Mouse (Mus musculus) small intestine, adult 2 months (tissue): ENCODE measurements at regions not wholly inside any gene's neighbourhood (a gene's known extent, or its start where the extent isn't known, plus 50 kb on each side); places are given as distances from the start of the nearest gene placed in this dataset.

Experiments
- H3K27ac ChIP-seq: fragments of 200-500 bp; 2 replicates; pipeline ENCODE4 v1.5.1; 2012; ENCODE audit warnings: low read depth, low read length, control low read depth, inconsistent platforms; ENCODE audit not compliant: insufficient read depth
- H3K27me3 ChIP-seq: fragments of 200-500 bp; 2 replicates; pipeline ENCODE4 v1.6.1; 2012; ENCODE audit warnings: mild to moderate bottlenecking, moderate library complexity, low read length, inconsistent platforms; ENCODE audit not compliant: control insufficient read depth, insufficient read depth
- H3K36me3 ChIP-seq: fragments of 200-500 bp; 2 replicates; pipeline ENCODE4 v1.6.1; 2012; ENCODE audit warnings: mild to moderate bottlenecking, low read length, control low read depth, inconsistent platforms; ENCODE audit not compliant: control insufficient read depth, insufficient read depth
- H3K4me1 ChIP-seq: fragments of 200-500 bp; 2 replicates; pipeline ENCODE4 v1.6.1; 2012; ENCODE audit warnings: low read length, inconsistent platforms, mixed read lengths; ENCODE audit not compliant: control insufficient read depth, insufficient read depth, insufficient read length
- H3K4me3 ChIP-seq: fragments of 200-500 bp; 2 replicates; pipeline ENCODE4 v1.5.1; 2012; ENCODE audit warnings: low read depth, mild to moderate bottlenecking, control low read depth, inconsistent platforms, low read length, moderate library complexity
- CTCF ChIP-seq: fragments of 200-500 bp; IDR thresholded peaks from 2 replicates; pipeline ENCODE4 v1.5.1; 2012; ENCODE audit warnings: low read depth, mild to moderate bottlenecking, control low read depth, inconsistent platforms, low read length, moderate library complexity, mixed read lengths; ENCODE audit not compliant: insufficient replicate concordance, insufficient read length; ENCODE audit errors: extremely low read depth
- POLR2A ChIP-seq: fragments of 200-500 bp; IDR thresholded peaks from 2 replicates; pipeline ENCODE4 v1.6.1; 2012; ENCODE audit warnings: low read depth, mild to moderate bottlenecking, control low read depth, inconsistent platforms, low read length, moderate library complexity
- WGBS: fragments of 180-500 bp; shearing (Covaris S2); methylation state at CpG from one replicate; pipeline ENCODE4 v1.1.7; 2018; 5-methylcytosine and 5-hydroxymethylcytosine counted together

- Histone ChIP-seq H3K36me3 (no peaks in the 10 kb centered on the region), H3K4me3 (no peak overlapping the region), H3K4me1 (0 out of 2 replicates have a peak, but pooled peaks cover 1% of the 10 kb centered on the region), H3K27ac (no peak overlapping the region), H3K27me3 (no peaks in the 10 kb centered on the region)
- TF ChIP-seq CTCF (no peak), POLR2A (no peak)
- WGBS = 89% methylated on average over 4 of the region's 4 CpGs
Observed at GRCm38 (mm10) chr13:59909400-59909799, 86.5 kb upstream of the Tut7 start.

DNA sequence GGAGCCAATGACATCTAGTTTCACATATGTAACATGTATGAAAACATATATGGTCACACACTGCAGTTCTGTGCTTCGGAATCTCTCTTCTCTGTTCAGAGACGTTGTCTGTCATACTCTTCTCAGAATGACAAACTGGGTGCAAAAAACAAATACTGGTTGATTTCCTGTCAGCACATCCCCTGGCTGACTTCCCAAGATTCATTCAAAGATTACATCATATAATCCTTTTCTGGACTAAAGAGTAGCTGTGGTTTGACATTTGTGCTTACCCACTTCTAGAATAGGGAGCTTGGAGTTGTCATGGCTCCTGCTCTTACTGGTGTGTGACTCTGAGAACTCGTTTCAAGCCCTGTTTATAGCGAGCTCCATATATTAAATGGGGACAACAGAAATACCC is 85.8 kb upstream of the Tut7 start:
- no peaks in the 10 kb centered on the region for H3K36me3 ChIP-seq
- TF ChIP-seq CTCF (no peak), POLR2A (no peak)
- no peaks in the 10 kb centered on the region for H3K27me3 ChIP-seq
- no peak overlapping the region for H3K27ac ChIP-seq
- WGBS = 83% methylated on average over 4 of the region's 4 CpGs
- H3K4me3 ChIP-seq = no peak overlapping the region
- H3K4me1 ChIP-seq = 0 out of 2 replicates have a peak, but pooled peaks cover 2% of the 10 kb centered on the region

- no peak for TF ChIP-seq CTCF
- no peak for TF ChIP-seq POLR2A
- no peak overlapping the region for H3K4me3 ChIP-seq
- H3K4me1 ChIP-seq = 0 out of 2 replicates have a peak, but pooled peaks cover 2% of the 10 kb centered on the region
- H3K27ac ChIP-seq = no peak overlapping the region
- no peaks in the 10 kb centered on the region for H3K36me3 ChIP-seq
- 81% methylated on average over 3 of the region's 3 CpGs for WGBS
- H3K27me3 ChIP-seq = no peaks in the 10 kb centered on the region
Observed at GRCm38 (mm10) chr13:59905488-59905887, 82.5 kb upstream of the Tut7 start.

- no peak overlapping the region for H3K27ac ChIP-seq
- TF ChIP-seq POLR2A = no peak
- no peak for TF ChIP-seq CTCF
Observed at GRCm38 (mm10) chr13:59904415-59904814, 81.5 kb upstream of the Tut7 start.

GRCm38 (mm10) chr13:59899521-59899920 is 76.6 kb upstream of the Tut7 start:
- Histone ChIP-seq H3K27ac (no peak overlapping the region), H3K4me3 (no peak overlapping the region), H3K4me1 (0 out of 2 replicates have a peak, but pooled peaks cover 2% of the 10 kb centered on the region), H3K27me3 (no peaks in the 10 kb centered on the region), H3K36me3 (no peaks in the 10 kb centered on the region)
- TF ChIP-seq POLR2A = no peak
- no peak for TF ChIP-seq CTCF
- 85% methylated on average over 7 of the region's 7 CpGs for WGBS

More at GRCm38 (mm10) chr13:59904415-59904814, 81.5 kb upstream of the Tut7 start:
- H3K36me3 ChIP-seq = no peaks in the 10 kb centered on the region
- H3K27me3 ChIP-seq = no peaks in the 10 kb centered on the region
- H3K4me1 ChIP-seq = 0 out of 2 replicates have a peak, but pooled peaks cover 2% of the 10 kb centered on the region
- H3K4me3 ChIP-seq = no peak overlapping the region
- 25% methylated on average over 1 of the region's 1 CpGs for WGBS

DNA sequence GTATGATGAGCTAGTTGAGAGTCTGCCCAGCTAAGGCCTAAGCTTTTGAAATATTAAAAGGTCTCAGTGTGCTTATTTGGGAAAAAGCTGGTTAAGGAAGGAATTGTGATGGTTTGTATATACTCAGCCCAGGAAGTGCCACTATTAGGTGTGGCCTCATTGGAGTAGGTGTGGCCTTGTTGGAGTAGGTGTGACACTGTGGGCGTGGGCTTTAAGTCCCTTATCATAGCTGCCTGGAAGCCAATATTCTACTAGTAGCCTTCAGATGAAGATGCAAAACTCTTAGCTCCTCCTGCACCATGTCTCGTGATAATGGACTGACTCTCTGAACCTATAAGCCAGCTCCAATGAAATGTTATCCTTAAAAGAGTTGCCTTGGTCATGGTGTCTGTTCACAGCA is 72.8 kb upstream of the Tut7 start:
- WGBS = 69% methylated on average over 2 of the region's 2 CpGs
- no peaks in the 10 kb centered on the region for H3K36me3 ChIP-seq
- H3K27me3 ChIP-seq = no peaks in the 10 kb centered on the region
- H3K4me1 ChIP-seq = no peaks in the 10 kb centered on the region
- H3K4me3 ChIP-seq = no peak overlapping the region
- no peak overlapping the region for H3K27ac ChIP-seq
- TF ChIP-seq CTCF = no peak
- no peak for TF ChIP-seq POLR2A

- no peaks in the 10 kb centered on the region for H3K27me3 ChIP-seq
- 48% methylated on average over 5 of the region's 5 CpGs for WGBS
- no peak overlapping the region for H3K4me3 ChIP-seq
- H3K27ac ChIP-seq = no peak overlapping the region
- TF ChIP-seq CTCF (no peak), POLR2A (no peak)
- no peaks in the 10 kb centered on the region for H3K36me3 ChIP-seq
- no peaks in the 10 kb centered on the region for H3K4me1 ChIP-seq
Observed at GRCm38 (mm10) chr13:59894094-59894493, 71.1 kb upstream of the Tut7 start.

DNA sequence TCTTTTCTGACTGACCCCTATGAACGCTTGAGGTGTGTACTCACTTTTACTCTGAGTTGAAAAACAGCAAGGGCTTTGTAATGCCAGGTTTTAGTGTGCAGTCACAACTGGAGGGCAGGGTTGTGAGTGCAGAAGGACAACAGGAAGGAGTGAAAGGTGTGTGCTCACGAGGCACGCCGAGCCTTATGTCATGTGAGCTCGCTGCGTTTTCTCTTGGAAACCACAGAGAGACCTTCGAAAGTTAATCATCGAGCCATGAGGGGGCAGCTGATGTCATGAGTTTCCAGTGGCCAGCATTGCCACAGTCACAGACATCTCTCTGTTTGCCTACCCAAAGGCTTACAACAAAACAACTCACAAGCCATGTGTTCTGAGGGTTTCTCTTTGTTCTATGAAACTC is 70.0 kb upstream of the Tut7 start:
- 79% methylated on average over 8 of the region's 8 CpGs for WGBS
- H3K27me3 ChIP-seq = no peaks in the 10 kb centered on the region

More for the DNA sequence above, 70.0 kb upstream of the Tut7 start:
- Histone ChIP-seq H3K4me3 (no peak overlapping the region), H3K27ac (no peak overlapping the region), H3K36me3 (no peaks in the 10 kb centered on the region), H3K4me1 (no peaks in the 10 kb centered on the region)
- TF ChIP-seq POLR2A (no peak), CTCF (no peak)
